Comparison of ENCODE assay signal across 12 mouse cellular contexts in the genomic region with DNA sequence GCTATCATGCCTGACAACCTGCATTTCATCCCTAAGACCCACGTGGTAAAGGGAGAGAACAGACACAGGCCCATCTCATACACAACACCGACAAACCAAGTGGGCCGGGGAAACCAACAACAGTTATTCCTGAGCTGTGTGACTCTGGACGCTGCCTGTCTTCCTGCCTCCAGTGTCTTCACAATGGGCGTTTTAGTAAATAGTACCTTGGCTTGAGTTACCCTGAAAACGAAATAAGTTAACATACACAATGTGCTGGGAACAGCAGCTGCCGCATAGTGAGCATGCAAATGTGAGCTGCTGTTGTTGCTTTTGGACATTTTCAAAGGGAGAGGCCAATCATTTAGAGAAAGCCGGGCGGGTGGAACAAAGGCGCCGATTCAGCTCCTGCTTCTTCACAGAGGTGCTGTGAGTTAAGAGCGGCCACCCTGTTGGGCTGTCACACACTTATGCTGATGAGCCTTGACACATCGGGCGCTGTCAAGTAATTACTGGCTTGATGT. TPM values are rescaled to one million over a fixed set of nuclear protein-coding genes. Genes with fewer than 3 reads are reported as not detected.
DNase-seq lines count a peak whose midpoint lies in the region; ATAC-seq lines count a peak whose summit lies in the region.
"Had no signal": no experiment of that assay in that cellular context is flagged by ENCODE, and none has a peak within 500 bp of the region (broad histone marks: within the 10 kb centered on the region; RNA-seq: fewer than 3 reads in every experiment).

No protein-coding gene starts in this region.

- peak overlapping the region; percentile 39; the same call in 1 of the 2 replicates for H3K27ac ChIP-seq in forebrain, embryonic 16.5 days (ENCODE audit: low read length)
- H3K27ac ChIP-seq in midbrain, embryonic 14.5 days (replicated peaks; ENCODE audit: low read depth, low read length) = peak overlapping the region; percentile 81
- H3K27ac ChIP-seq: limb, embryonic 13.5 days had no signal

- DNase-seq in ES-CJ7 (ENCODE audit: low read depth, low spot score) = peak; percentile 56
- DNase-seq in ZHBTc4 (ENCODE audit: low read depth, low spot score) = peak; percentile 87
- peak; percentile 68 for DNase-seq in midbrain, embryonic 14.5 days
- DNase-seq in right cerebral cortex, adult 18-20 months = no peak
- DNase-seq in lung, postnatal 25 days (ENCODE audit: low spot score) = no peak
- DNase-seq in thymus, postnatal 36 days = no peak
- DNase-seq in kidney, postnatal 36 days = no peak
- DNase-seq: adrenal gland, postnatal 25 days; cerebellum, postnatal 14 days; lung, postnatal 4 days had no signal

- H3K9me3 ChIP-seq in forebrain, embryonic 16.5 days (ENCODE audit: control insufficient read depth, low read length) = no peaks in the 10 kb centered on the region
- H3K9me3 ChIP-seq in midbrain, embryonic 14.5 days (ENCODE audit: control insufficient read depth, low read length) = no peaks in the 10 kb centered on the region
- H3K9me3 ChIP-seq: limb, embryonic 13.5 days had no signal

- ATAC-seq in forebrain, embryonic 16.5 days = peak; percentile 72
- peak; percentile 78; the same call in 1 of the 2 replicates for ATAC-seq in midbrain, embryonic 14.5 days (ENCODE audit: low FRiP score, low TSS enrichment)

- 2% methylated on average over 14 of the region's 14 CpGs for WGBS in forebrain, embryonic 16.5 days
- 2% methylated on average over 14 of the region's 14 CpGs for WGBS in midbrain, embryonic 14.5 days

- no peak overlapping the region for H3K4me3 ChIP-seq in forebrain, embryonic 16.5 days (replicated peaks; ENCODE audit: low read length)
- H3K4me3 ChIP-seq in midbrain, embryonic 14.5 days (replicated peaks; ENCODE audit: low read depth, low read length) = no peak overlapping the region
- H3K4me3 ChIP-seq: limb, embryonic 13.5 days had no signal

- H3K4me2 ChIP-seq in forebrain, embryonic 16.5 days (ENCODE audit: low read length) = peak overlapping the region; percentile 29
- peak overlapping the region; percentile 41 for H3K4me2 ChIP-seq in midbrain, embryonic 14.5 days (ENCODE audit: low read length)
- H3K4me2 ChIP-seq: limb, embryonic 13.5 days had no signal

- 0 out of 2 replicates have a peak, but pooled peaks cover under 1% of the 10 kb centered on the region for H3K36me3 ChIP-seq in forebrain, embryonic 16.5 days (ENCODE audit: control insufficient read depth, insufficient read depth)
- peaks cover 13% of the 10 kb centered on the region for H3K36me3 ChIP-seq in midbrain, embryonic 14.5 days (ENCODE audit: control insufficient read depth, insufficient read depth, low read length)

- no peaks in the 10 kb centered on the region for H3K27me3 ChIP-seq in forebrain, embryonic 16.5 days (replicated peaks; ENCODE audit: control insufficient read depth, insufficient read depth, low read length)
- no peaks in the 10 kb centered on the region for H3K27me3 ChIP-seq in midbrain, embryonic 14.5 days (ENCODE audit: control insufficient read depth, insufficient read depth, low read length)

- peak overlapping the region; percentile 12 for H3K9ac ChIP-seq in forebrain, embryonic 16.5 days (replicated peaks; ENCODE audit: low read depth, low read length)
- H3K9ac ChIP-seq in midbrain, embryonic 14.5 days (replicated peaks; ENCODE audit: low read length) = peak overlapping the region; percentile 34; the same call in 1 of the 2 replicates
- H3K9ac ChIP-seq: limb, embryonic 13.5 days had no signal

- peaks cover 12% of the 10 kb centered on the region for H3K4me1 ChIP-seq in forebrain, embryonic 16.5 days (replicated peaks; ENCODE audit: control insufficient read depth, insufficient read depth, low read length)
- H3K4me1 ChIP-seq in midbrain, embryonic 14.5 days (ENCODE audit: control insufficient read depth, insufficient read depth, low read length) = peaks cover 10% of the 10 kb centered on the region
- H3K4me1 ChIP-seq: limb, embryonic 13.5 days had no signal

RNA-seq across cellular contexts. Expression of a gene that starts 8.4 kb away (rescaled TPM):
- polyA plus RNA-seq in forebrain, embryonic 16.5 days (2015; fragmentation: Nextera tagmentation; extraction: Ambion mirVana) = 30.1 and 32.0 TPM in 2 replicates
- 26.0 and 35.9 TPM in 2 replicates for polyA plus RNA-seq in midbrain, embryonic 14.5 days (2014; fragmentation: Nextera tagmentation; extraction: Ambion mirVana)

Comparison
In these comparisons a context has a peak if more than half of its experiments do, and no peak if none do; other contexts are left out.
1. DNase-seq: peak in ES-CJ7 (single experiment), ZHBTc4 (single experiment) and midbrain, embryonic 14.5 days (single experiment); none in right cerebral cortex, adult 18-20 months (single experiment), lung, postnatal 25 days (single experiment), thymus, postnatal 36 days (0 of 2) and kidney, postnatal 36 days (0 of 2).